ENCODE assay signal across 8 mouse cellular contexts in the genomic region with DNA sequence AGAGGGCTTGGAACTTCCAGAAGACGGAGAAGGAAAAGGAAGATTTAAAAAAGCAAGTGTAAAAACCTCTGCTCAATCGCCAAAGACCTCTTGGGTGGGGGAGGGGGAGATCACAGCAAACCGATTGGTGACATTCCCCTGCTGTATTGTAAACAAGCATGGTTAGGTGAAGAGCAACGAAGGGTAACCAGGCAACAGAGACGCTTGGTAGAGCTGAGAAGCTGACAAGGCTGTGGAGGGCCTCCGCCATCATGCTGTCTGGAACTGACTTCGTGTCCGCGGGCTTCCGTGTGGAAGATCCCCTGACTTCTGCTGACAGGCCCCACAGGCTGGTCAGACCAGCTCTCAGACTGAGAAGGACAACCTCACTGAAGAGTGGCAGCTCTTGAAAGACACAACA. TPM values are rescaled to one million over a fixed set of nuclear protein-coding genes. Genes with fewer than 3 reads are reported as not detected.
DNase-seq lines count a peak whose midpoint lies in the region; ATAC-seq and TF ChIP-seq lines count a peak whose summit lies in the region.

No protein-coding gene starts in this region.

- peak overlapping the region; percentile 57 for H3K4me2 ChIP-seq in heart, embryonic 11.5 days
- peak overlapping the region; percentile 40 for H3K4me2 ChIP-seq in hindbrain, embryonic 12.5 days (replicated peaks)
- H3K4me2 ChIP-seq in liver, embryonic 14.5 days (ENCODE audit: low read depth): peak overlapping the region; percentile 36; the same call in 1 of the 2 replicates

- ATAC-seq in heart, embryonic 11.5 days (replicated peaks; ENCODE audit: insufficient number of reproducible peaks, low FRiP score, low TSS enrichment): no peak
- ATAC-seq in hindbrain, embryonic 12.5 days (ENCODE audit: low FRiP score): no peak
- ATAC-seq in liver, embryonic 14.5 days (ENCODE audit: insufficient read depth): no peak
- no peak for ATAC-seq in cerebellum, adult (ENCODE audit: insufficient number of reproducible peaks, low FRiP score, low TSS enrichment)

- 4% methylated on average over 10 of the region's 10 CpGs for WGBS in heart, embryonic 11.5 days (ENCODE audit: insufficient replicate concordance)
- WGBS in hindbrain, embryonic 12.5 days: 8% methylated on average over 10 of the region's 10 CpGs
- WGBS in liver, embryonic 14.5 days (ENCODE audit: insufficient replicate concordance): 20% methylated on average over 10 of the region's 10 CpGs

- no peaks in the 10 kb centered on the region for H3K36me3 ChIP-seq in heart, embryonic 11.5 days (ENCODE audit: control insufficient read depth, insufficient read depth, low read length)
- H3K36me3 ChIP-seq in hindbrain, embryonic 12.5 days: no peaks in the 10 kb centered on the region
- H3K36me3 ChIP-seq in liver, embryonic 14.5 days (replicated peaks; ENCODE audit: control insufficient read depth, insufficient read depth, low read depth): no peaks in the 10 kb centered on the region

- DNase-seq in heart, adult 18-20 months: no peak
- peak; percentile 86 for DNase-seq in R1 (ENCODE audit: low read depth, low spot score)
- no peak for DNase-seq in liver, embryonic 14.5 days (ENCODE audit: low read depth in 3 of 3, low spot score in 3 of 3)
- DNase-seq in spleen, adult 18-20 months: no peak
- DNase-seq in layer of hippocampus, adult 9-11 months: no peak

- TF ChIP-seq EP300 in liver, embryonic 14.5 days (IDR thresholded peaks at IDR 0.05; ENCODE audit: low read depth): no peak

- no peak for TF ChIP-seq CTCF in liver, embryonic 14.5 days (IDR thresholded peaks at IDR 0.05; ENCODE audit: low read depth)

- no peak overlapping the region for H3K9ac ChIP-seq in heart, embryonic 11.5 days (ENCODE audit: low read depth, low read length)
- no peak overlapping the region for H3K9ac ChIP-seq in hindbrain, embryonic 12.5 days
- H3K9ac ChIP-seq in liver, embryonic 14.5 days (replicated peaks): no peak overlapping the region

- H3K27ac ChIP-seq in heart, embryonic 11.5 days (ENCODE audit: low read depth, low read length): no peak overlapping the region
- H3K27ac ChIP-seq in hindbrain, embryonic 12.5 days: no peak overlapping the region
- no peak overlapping the region for H3K27ac ChIP-seq in liver, embryonic 14.5 days

- H3K27me3 ChIP-seq in heart, embryonic 11.5 days (ENCODE audit: control insufficient read depth, insufficient read depth, low read length): no peaks in the 10 kb centered on the region
- H3K27me3 ChIP-seq in hindbrain, embryonic 12.5 days: no peaks in the 10 kb centered on the region
- H3K27me3 ChIP-seq in liver, embryonic 14.5 days (ENCODE audit: control insufficient read depth, insufficient read depth, low read length): no peaks in the 10 kb centered on the region

- no peaks in the 10 kb centered on the region for H3K9me3 ChIP-seq in heart, embryonic 11.5 days (replicated peaks; ENCODE audit: control insufficient read depth, low read length)
- no peaks in the 10 kb centered on the region for H3K9me3 ChIP-seq in hindbrain, embryonic 12.5 days (replicated peaks)
- H3K9me3 ChIP-seq in liver, embryonic 14.5 days (ENCODE audit: control insufficient read depth, low read length): no peaks in the 10 kb centered on the region

- H3K4me1 ChIP-seq in heart, embryonic 11.5 days (ENCODE audit: control insufficient read depth, insufficient read depth, low read length): 0 out of 2 replicates have a peak, but pooled peaks cover 3% of the 10 kb centered on the region
- H3K4me1 ChIP-seq in hindbrain, embryonic 12.5 days: peaks cover 11% of the 10 kb centered on the region
- peaks cover 0 to 5% of the 10 kb centered on the region in 2 experiments; a peak in 1 of 4 replicates for H3K4me1 ChIP-seq in liver, embryonic 14.5 days (replicated peaks; ENCODE audit: control insufficient read depth in 2 of 2, insufficient read depth in 2 of 2, low read length in 1 of 2)

- H3K4me3 ChIP-seq in heart, embryonic 11.5 days (ENCODE audit: low read depth, low read length): peak overlapping the region; percentile 21; the same call in 1 of the 2 replicates
- H3K4me3 ChIP-seq in hindbrain, embryonic 12.5 days: 0 out of 2 replicates have a peak overlapping the region, but pooled peaks have one; percentile 3
- H3K4me3 ChIP-seq in liver, embryonic 14.5 days (ENCODE audit: insufficient read depth in 1 of 2, low read depth in 2 of 2, low read length in 2 of 2): no peak overlapping the region

RNA-seq across cellular contexts. Expression of a gene that starts 8.8 kb away (rescaled TPM):
- polyA plus RNA-seq in heart, embryonic 11.5 days (2014; fragmentation: Nextera tagmentation; extraction: Ambion mirVana): 0.23 and 1.0 TPM in 2 replicates
- total RNA-seq in heart, adult 18-20 months (2021): 1 to 10 TPM in 1 of 2 experiments, under 1 TPM in 1; 0.60 to 2.4 TPM
- 0.79 and 1.1 TPM in 2 replicates for polyA plus RNA-seq in hindbrain, embryonic 12.5 days (2016; fragmentation: Nextera tagmentation; extraction: Ambion mirVana)
- 0.11 and 0.17 TPM in 2 replicates for polyA plus RNA-seq in liver, embryonic 14.5 days (2012; rRNA removed)
- 0.10 and 0.15 TPM in 2 replicates for polyA plus RNA-seq in liver, embryonic 14.5 days (2014; fragmentation: Nextera tagmentation; extraction: Ambion mirVana)

RNA-seq across cellular contexts. Expression of a gene that starts 43.0 kb away (rescaled TPM):
- 83.3 and 87.9 TPM in 2 replicates for polyA plus RNA-seq in heart, embryonic 11.5 days (2014; fragmentation: Nextera tagmentation; extraction: Ambion mirVana)
- 10 to 100 TPM; 27.9 to 36.1 TPM for total RNA-seq in heart, adult 18-20 months (2021)
- 95.1 and 96.2 TPM in 2 replicates for polyA plus RNA-seq in hindbrain, embryonic 12.5 days (2016; fragmentation: Nextera tagmentation; extraction: Ambion mirVana)
- polyA plus RNA-seq in liver, embryonic 14.5 days (2012; rRNA removed): 16.0 and 23.7 TPM in 2 replicates
- polyA plus RNA-seq in liver, embryonic 14.5 days (2014; fragmentation: Nextera tagmentation; extraction: Ambion mirVana): 32.7 and 34.4 TPM in 2 replicates

Comparison
In these comparisons a context has a peak if more than half of its experiments do, and no peak if none do; other contexts are left out.
1. H3K4me3 ChIP-seq: peak in heart, embryonic 11.5 days (single experiment) and hindbrain, embryonic 12.5 days (single experiment); none in liver, embryonic 14.5 days (0 of 2).
2. Peak in every context shown above with its lines, with median percentiles within 50 percentile points of each other: H3K4me2 ChIP-seq.